Mouse (Mus musculus) kidney, adult 11 months (tissue): Measurements from ENCODE around the gene Rundc1.
"Not testable (repeated sequence)": the region's sequence is repeated elsewhere in the genome, so short reads cannot be mapped to it uniquely, and the experiment has no call there.

ENCODE experiments used
- DNase-seq: peaks from one replicate; pipeline ENCODE4 v3.0.0; 2022

Rundc1 gene

GRCm38 (mm10) chr11:101446319-101446718, 21.4 kb downstream of the Rundc1 start:
- DNase-seq: no peak

DNA sequence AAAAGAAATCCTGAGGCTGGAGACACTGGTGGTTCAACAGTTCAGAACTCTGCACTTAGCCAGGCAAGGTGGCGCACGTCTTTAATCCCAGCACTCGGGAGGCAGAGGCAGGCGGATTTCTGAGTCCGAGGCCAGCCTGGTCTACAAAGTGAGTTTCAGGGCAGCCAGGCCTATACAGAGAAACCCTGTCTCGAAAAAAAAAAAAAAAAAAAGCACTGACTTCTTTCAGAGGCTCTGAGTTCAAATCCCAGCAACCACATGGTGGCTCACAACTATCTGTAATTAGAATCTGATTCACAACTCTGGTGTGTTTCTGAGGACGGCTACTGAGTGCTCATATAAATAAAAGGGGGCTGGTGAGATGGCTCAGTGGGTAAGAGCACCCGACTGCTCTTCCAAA, 22.0 kb downstream of the Rundc1 start:
- DNase-seq: not testable (repeated sequence)

DNA sequence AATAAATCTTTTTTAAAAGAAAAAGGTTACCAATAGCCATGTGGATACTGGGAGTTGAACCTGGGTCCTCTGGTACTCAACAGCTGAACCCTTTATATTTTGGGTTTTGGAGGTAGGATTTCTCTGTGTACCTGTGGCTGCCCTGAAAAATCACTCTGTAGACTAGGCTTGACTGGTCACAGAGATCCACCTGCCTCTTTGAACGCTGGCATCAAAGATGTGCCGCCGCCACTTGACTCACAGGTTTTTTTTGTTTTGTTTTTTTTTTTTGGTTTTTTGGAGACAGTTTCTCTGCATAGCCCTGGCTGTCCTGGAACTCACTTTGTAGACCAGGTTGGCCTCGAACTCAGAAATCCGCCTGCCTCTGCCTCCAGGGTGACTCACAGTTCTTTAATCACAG, 22.9 kb downstream of the Rundc1 start:
- no peak for DNase-seq

- peak; percentile 84 for DNase-seq
Measured at GRCm38 (mm10) chr11:101448274-101448746, 23.4 kb downstream of the Rundc1 start, which contains the start of gene Ifi35. Gene Ifi35 (plus strand): TSS chr11:101448407.

- no peak for DNase-seq
Measured at GRCm38 (mm10) chr11:101448899-101449298, 24.0 kb downstream of the Rundc1 start.

- DNase-seq: not testable (repeated sequence)
Measured at GRCm38 (mm10) chr11:101449596-101449995, 24.7 kb downstream of the Rundc1 start.

DNA sequence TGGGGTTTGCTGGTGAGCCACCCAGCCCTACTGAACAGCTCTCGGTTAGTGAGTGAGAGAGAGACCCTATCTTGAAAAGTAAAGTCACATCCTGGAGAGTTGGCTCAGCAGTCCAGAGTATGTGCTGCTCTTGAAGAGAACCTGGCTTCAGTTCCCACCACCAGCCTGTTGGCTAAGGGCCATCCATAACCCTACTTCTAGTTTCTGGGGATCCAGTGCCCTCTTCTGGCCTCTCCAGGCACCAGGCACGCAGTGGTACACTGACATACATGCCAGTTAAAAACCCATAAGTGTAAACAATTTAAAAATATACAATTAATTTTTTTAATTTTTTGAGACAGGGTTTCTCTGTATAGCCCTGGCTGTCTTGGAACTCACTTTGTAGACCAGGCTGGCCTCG, 25.5 kb downstream of the Rundc1 start:
- DNase-seq: no peak

GRCm38 (mm10) chr11:101451536-101451935, 26.7 kb downstream of the Rundc1 start:
- DNase-seq: no peak

DNA sequence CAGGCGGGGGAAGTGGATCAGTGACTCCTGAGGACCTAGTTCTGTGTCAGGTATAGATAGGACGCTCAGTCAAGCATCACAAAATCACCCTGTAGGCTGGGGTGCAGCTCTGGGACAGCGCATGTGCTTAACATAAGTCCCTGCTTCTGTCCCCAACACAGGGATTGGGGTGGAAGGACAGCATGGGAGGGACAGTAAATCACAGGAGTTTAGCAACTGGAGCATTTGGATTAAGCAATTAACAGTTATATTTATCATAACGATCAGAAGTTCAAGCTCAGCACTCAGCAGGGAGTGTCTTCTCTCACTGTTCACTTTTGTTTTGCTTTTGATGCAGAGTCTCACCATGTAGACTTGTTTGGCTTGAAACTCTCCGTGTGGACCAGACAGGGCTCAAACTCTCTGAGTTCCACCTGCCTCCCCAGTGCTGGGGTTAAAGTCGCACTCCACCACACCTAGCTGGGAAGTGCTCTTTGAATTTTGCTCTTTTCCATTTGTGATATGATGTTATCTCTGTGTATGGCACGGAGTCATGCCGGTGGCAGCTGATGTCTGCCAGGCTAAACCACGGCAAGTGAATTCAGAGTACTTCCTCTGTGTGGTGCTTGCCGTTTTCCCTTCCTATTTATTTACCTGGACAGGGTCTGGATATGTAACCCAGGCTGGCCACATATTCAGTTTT, 27.3 kb downstream of the Rundc1 start:
- no peak for DNase-seq

- DNase-seq: no peak
Measured at GRCm38 (mm10) chr11:101454702-101455101, 29.8 kb downstream of the Rundc1 start.

- no peak for DNase-seq
Measured at GRCm38 (mm10) chr11:101455627-101456026, 30.7 kb downstream of the Rundc1 start.

DNA sequence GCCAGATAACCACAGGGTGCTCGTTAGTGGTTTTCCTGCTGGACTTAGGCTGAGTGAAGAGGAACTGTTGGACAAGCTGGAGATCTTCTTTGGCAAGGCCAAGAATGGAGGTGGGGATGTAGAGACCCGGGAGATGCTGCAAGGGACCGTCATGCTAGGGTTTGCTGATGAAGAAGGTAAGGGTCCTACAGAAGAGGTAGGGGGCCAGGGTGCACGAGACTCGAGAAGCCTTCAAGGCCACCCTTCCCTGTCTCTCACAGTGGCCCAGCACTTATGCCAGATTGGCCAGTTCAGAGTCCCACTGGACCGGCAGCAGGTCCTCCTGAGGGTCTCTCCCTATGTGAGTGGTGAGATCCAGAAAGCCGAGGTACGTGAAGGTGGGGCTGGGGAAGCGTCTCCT, 32.7 kb downstream of the Rundc1 start:
- no peak for DNase-seq

DNA sequence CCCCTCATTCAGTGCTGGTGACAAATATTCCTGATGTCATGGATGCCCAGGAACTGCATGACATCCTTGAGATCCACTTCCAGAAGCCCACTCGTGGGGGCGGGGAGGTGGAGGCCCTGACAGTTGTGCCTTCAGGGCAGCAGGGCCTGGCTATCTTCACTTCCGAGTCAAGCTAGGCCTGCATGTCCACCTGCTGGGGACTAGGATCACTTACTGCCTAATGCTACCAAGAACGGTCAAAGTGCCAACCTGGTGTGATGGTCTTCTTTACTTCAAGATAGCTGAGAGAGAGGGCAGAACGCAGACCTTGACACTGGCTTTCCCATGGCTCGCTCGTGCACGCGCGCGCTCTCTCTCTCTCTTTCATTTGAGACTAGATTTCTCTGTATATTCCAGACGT, 33.3 kb downstream of the Rundc1 start:
- DNase-seq: no peak

DNA sequence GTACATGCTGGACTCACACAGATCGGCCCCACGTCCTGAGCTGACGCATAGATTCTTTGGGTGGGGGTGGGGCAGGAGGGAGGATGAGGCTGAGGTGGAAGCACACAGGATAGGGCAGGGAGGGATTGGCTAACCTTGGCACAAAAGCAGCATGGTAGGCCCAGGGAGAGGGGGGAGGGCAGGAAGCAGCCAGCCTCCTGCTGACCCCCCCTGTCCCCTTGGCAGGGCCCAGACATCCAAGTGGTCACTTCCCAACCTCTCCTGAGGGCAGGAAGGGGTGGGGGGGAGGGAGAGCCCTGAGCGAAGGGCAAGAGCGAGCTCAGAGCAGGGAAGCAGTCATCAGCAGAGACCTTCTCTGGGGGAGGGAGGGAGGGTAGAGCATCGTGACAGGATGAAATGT, 34.8 kb downstream of the Rundc1 start:
- DNase-seq: peak; percentile 39

DNA sequence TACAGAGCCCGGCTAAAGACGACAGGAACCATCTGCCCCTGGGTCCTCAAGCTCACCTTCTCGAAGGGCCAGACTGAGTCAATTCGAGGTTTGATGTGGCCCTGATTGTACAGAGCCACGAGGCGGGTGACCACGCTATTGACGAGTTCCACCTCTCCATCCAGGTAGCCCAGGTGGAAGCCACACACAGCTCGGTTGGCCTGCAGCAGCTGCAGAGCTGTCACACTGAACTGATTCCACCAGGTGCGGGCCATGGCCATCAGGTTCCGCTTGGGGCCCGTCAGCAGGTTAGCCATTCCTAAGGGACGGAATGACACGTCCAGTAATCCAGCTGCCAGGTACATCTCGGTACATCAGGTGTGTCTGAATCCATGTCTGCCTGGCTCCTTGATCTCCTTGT, 35.4 kb downstream of the Rundc1 start:
- DNase-seq: no peak

- DNase-seq: no peak
Measured at GRCm38 (mm10) chr11:101462141-101462540, 37.3 kb downstream of the Rundc1 start.

- no peak for DNase-seq
Measured at GRCm38 (mm10) chr11:101462583-101463440, 37.9 kb downstream of the Rundc1 start.

DNA sequence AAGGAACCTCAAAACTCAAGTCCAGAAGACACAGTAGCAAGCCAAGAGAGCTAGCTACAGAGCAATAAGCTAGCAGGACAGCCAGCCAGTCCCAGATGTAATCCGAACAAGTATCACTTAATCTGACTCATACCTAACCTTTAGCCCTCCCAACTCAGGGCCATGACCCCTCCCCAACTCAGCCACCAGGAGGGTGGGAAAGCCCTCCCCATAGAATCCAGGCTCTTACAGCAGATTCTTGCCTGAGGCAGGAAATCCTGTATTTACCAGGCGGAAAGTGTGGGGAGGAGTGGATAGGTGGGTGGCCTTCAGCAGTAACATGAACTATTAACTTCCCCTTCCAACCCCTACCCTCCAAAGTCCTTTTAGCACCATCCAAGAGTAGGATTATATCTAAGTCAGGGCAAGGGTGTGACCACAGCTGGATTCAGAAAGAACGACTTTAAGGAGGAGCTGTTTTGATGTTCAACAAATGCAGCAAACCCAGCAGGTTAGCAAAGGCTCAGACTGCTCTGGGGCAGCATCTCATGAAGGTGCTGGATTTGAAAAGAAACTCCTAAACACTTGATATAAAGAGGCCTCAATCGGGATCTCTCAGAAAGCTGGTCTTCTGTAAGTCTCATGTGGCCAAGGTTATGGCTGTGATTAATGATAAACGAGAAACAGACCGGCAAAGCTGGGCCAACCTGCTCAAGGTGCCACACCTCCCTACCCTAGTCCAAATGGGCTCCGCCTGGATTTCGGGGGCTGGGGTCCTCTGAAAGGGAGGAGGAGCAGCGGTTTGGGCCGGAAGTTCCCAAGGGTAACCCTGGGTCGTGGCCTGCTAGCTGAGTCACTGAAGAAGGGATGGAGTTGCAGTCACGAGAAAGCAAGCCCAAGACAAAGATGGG, 39.6 kb downstream of the Rundc1 start, which contains the start of gene Rnd2:
Gene Rnd2, plus strand, starts transcription at position 789 of the 890 bp plus-strand sequence.
- no peak for DNase-seq

- peak; percentile 68 for DNase-seq
Measured at GRCm38 (mm10) chr11:101465101-101465868, 40.4 kb downstream of the Rundc1 start.

- DNase-seq: peak; percentile 59
Measured at GRCm38 (mm10) chr11:101465869-101466551, 41.1 kb downstream of the Rundc1 start, which contains the start of gene Vat1. Gene Vat1 (minus strand): TSS chr11:101466230.

DNA sequence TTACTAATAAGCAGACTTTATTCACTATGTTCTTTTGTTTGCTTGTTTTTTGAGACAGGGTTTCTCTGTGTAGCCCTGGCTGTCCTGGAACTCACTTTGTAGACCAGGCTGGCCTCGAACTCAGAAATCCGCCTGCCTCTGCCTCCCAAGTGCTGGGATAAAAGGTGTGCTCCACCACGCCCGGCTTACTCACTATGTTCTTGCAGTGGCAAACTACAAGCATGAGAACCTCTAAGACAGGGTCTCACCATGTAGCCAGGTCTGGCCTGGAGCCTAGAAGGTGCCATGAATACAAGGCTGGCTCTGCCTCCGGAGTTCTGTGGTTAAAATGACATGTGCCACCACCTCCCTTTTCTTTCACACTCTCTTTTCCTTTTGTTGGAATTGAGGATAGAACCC, 41.7 kb downstream of the Rundc1 start:
- DNase-seq: not testable (repeated sequence)
